Mouse (Mus musculus) hindbrain, embryonic 15.5 days (tissue): Measurements from ENCODE around the gene Zfp950. TPM values are rescaled to one million over a fixed set of nuclear protein-coding genes. Genes with fewer than 3 reads are reported as not detected.
"Not testable (repeated sequence)": the region's sequence is repeated elsewhere in the genome, so short reads cannot be mapped to it uniquely, and the experiment has no call there.

ENCODE experiments used
- ATAC-seq: fragments of 200-750 bp; cut with Nextera tagmentation; 2 replicates; pipeline ENCODE4 v1.8.0; 2017; ENCODE audit warnings: low read depth, moderate number of reproducible peaks, moderate TSS enrichment; ENCODE audit not compliant: low FRiP score
- H3K27ac ChIP-seq: fragments of 300-500 bp; sonication (generic); replicated peaks from 2 replicates; pipeline ENCODE4 v1.5.1; 2015; ENCODE audit warnings: mild to moderate bottlenecking, inconsistent platforms
- H3K27me3 ChIP-seq: fragments of 300-500 bp; sonication (generic); 2 replicates; pipeline ENCODE4 v1.6.1; 2015; ENCODE audit warnings: control low read depth, inconsistent platforms
- H3K36me3 ChIP-seq: fragments of 300-500 bp; sonication (generic); 2 replicates; pipeline ENCODE4 v1.6.1; 2015; ENCODE audit warnings: control low read depth, inconsistent platforms
- H3K4me1 ChIP-seq: fragments of 300-500 bp; sonication (generic); replicated peaks from 2 replicates; pipeline ENCODE4 v1.6.1; 2015; ENCODE audit warnings: control low read depth, inconsistent platforms
- H3K4me2 ChIP-seq: fragments of 300-500 bp; sonication (generic); 2 replicates; pipeline ENCODE4 v1.6.1; 2015; ENCODE audit warnings: moderate library complexity, mild to moderate bottlenecking, inconsistent platforms
- H3K4me3 ChIP-seq: fragments of 300-500 bp; sonication (generic); 2 replicates; pipeline ENCODE4 v1.5.1; 2015; ENCODE audit warnings: mild to moderate bottlenecking, inconsistent platforms
- H3K9ac ChIP-seq: fragments of 300-500 bp; sonication (generic); 2 replicates; pipeline ENCODE4 v1.6.1; 2015; ENCODE audit warnings: inconsistent platforms
- H3K9me3 ChIP-seq: fragments of 300-500 bp; sonication (generic); 2 replicates; pipeline ENCODE4 v1.6.1; 2016; ENCODE audit warnings: control low read depth, inconsistent platforms
- WGBS: fragments of 180-500 bp; shearing (Covaris S2); methylation state at CpG from one replicate; pipeline ENCODE4 v1.1.7; 2015; 5-methylcytosine and 5-hydroxymethylcytosine counted together
- polyA plus RNA-seq: library from polyadenylated mRNA; unstranded; fragments of >200 nt; fragmentation: Nextera tagmentation; extraction: Ambion mirVana; gene quantifications from 2 replicates; pipeline ENCODE4 v1.2.1, GENCODE M21; 2015

Zfp950 gene
- 47.7 and 56.9 TPM in 2 replicates for polyA plus RNA-seq

- Histone ChIP-seq H3K36me3 (no peaks in the 10 kb centered on the region), H3K4me2 (peak within 1 kb of the TSS; percentile 74), H3K9ac (peak within 1 kb of the TSS; percentile 66), H3K27ac (peak within 1 kb of the TSS; percentile 51), H3K9me3 (no peaks in the 10 kb centered on the region), H3K4me3 (peak within 1 kb of the TSS; percentile 78), H3K4me1 (peaks cover 15% of the 10 kb centered on the region), H3K27me3 (no peaks in the 10 kb centered on the region)
- peak; percentile 100 for ATAC-seq
- WGBS = under 1% methylated on average over 18 of the region's 18 CpGs
These were observed at the start of gene Zfp950 for GRCm38 (mm10) chr19:61140342-61141206. Gene Zfp950 (minus strand): TSS chr19:61140840.

DNA sequence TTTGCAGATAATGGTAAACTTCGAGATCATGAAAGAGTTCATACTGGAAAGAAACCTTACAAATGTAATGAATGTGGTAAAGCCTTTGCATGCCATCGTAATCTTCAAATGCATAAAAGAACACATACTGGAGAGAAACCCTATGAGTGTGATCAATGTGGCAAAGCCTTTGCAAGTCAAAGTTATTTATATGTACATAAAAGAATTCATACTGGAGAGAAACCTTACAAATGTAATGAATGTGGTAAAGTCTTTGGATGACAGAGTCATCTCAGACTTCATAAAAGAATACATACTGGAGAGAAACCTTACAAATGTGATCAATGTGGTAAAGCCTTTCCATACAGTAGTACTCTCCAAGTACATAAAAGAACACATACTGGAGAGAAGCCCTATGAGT, 43.0 kb upstream of the Zfp950 start, which contains the start of gene Gm6020:
Gene Gm6020, plus strand, starts transcription at position 301 of the 400 bp plus-strand sequence.
- WGBS = 91% methylated on average over 2 of the region's 2 CpGs
- not testable (repeated sequence) for H3K4me1 ChIP-seq, ATAC-seq, H3K4me3 ChIP-seq, H3K27me3 ChIP-seq, H3K9ac ChIP-seq, H3K27ac ChIP-seq, H3K36me3 ChIP-seq, H3K4me2 ChIP-seq
- H3K9me3 ChIP-seq = peaks cover 22% of the 10 kb centered on the region

- no peaks in the 10 kb centered on the region for H3K27me3 ChIP-seq
- ATAC-seq = no peak
- H3K9ac ChIP-seq = no peak within 1 kb of the TSS
- peak within 1 kb of the TSS; percentile 35 for H3K4me3 ChIP-seq
- peak within 1 kb of the TSS; percentile 53 for H3K4me2 ChIP-seq
- H3K9me3 ChIP-seq = no peaks in the 10 kb centered on the region
- WGBS = 31% methylated on average over 39 of the region's 39 CpGs
- no peak within 1 kb of the TSS for H3K27ac ChIP-seq
- no peaks in the 10 kb centered on the region for H3K4me1 ChIP-seq
- H3K36me3 ChIP-seq = no peaks in the 10 kb centered on the region
These were observed 35.2 kb upstream of the Zfp950 start, which contains the start of gene Gm7102 for GRCm38 (mm10) chr19:61175756-61176324. Gene Gm7102 (minus strand): TSS chr19:61176309.

DNA sequence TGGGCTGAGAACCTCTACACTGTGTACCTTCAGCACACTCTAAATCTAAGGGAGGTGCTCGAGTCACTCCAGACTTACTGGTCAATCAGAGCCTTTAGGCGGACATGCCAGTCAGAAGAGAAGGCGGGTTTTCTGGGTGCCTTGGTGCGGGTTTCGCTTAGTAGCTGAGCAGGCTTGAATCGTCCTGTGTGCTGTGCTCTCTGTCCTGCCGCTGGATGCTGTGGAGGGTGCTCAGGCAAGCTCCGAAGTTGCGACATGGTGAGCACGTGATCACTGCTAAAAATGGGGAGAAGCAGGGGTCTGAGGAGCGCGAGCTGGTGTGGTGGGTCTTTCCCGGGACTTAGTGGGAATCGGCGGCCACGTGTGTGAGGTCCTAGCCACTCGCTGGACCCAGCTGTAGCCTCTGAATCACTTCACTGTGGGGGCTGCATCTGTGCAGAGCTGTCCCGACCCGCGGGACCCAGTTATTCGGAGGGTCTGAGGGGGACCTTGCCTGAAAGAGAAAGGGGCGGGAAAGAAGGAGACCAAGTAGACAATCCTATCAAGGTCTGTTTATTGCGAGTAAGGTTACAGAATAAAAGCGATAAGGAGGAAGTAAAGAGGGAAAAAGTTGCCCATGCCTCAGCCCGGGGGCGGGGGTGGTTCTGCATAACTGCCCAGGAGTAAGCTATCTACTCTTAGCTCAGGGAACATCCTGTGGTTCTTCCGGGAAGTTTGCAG, 11.2 kb upstream of the Zfp950 start:
- Histone ChIP-seq H3K9me3 (no peaks in the 10 kb centered on the region), H3K4me3 (peak overlapping the region; percentile 43), H3K4me2 (peak overlapping the region; percentile 84), H3K27me3 (no peaks in the 10 kb centered on the region), H3K27ac (no peak overlapping the region), H3K9ac (peak overlapping the region; percentile 37), H3K4me1 (no peaks in the 10 kb centered on the region; the same call in 1 of the 2 replicates), H3K36me3 (no peaks in the 10 kb centered on the region)
- 6% methylated on average over 27 of the region's 27 CpGs for WGBS
- peak; percentile 68 for ATAC-seq

DNA sequence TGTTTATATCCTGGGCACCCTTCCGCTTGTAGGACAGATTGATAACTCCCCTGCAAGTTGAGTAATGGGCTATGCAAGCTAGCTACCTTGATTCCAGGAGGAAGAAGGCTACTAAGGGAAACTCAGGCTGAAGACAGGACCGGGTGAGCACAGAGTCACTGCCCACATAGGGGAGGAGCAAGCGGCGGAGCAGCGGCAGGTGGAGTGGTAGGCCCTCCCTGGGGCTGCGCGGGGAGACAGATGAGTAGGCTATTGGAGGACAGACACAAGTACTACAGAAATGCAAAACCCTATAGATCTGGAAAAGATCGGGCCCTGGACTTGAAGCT, 10.7 kb upstream of the Zfp950 start:
- no peaks in the 10 kb centered on the region for H3K27me3 ChIP-seq
- no peaks in the 10 kb centered on the region for H3K9me3 ChIP-seq
- no peak overlapping the region for H3K27ac ChIP-seq
- 10% methylated on average over 8 of the region's 8 CpGs for WGBS
- peak overlapping the region; percentile 37 for H3K9ac ChIP-seq
- peak; percentile 42 for ATAC-seq
- H3K4me2 ChIP-seq = peak overlapping the region; percentile 84
- H3K36me3 ChIP-seq = no peaks in the 10 kb centered on the region
- H3K4me1 ChIP-seq = no peaks in the 10 kb centered on the region; the same call in 1 of the 2 replicates
- H3K4me3 ChIP-seq = peak overlapping the region; percentile 43

DNA sequence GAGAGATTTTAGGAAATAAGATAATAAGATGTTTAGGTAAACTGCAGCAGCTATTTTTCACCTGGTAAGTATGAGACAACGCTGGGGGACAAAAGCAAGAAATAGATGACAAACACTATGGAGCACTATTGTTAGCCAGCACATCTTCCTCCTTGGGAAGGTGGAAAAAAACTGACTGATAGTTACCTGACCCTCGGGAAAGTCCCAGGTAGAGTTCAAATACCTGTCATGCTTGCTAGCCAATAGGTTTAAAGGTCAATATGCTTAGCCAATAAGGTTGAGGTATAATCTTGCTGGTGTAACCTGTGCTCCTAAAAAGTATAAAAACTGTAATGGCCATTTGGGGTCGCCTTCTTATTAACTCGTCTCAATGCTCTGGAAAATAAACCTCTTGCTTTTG, 659 bp upstream of the Zfp950 start:
- Histone ChIP-seq H3K36me3 (no peaks in the 10 kb centered on the region), H3K27ac (no peak overlapping the region), H3K9ac (peak overlapping the region; percentile 66), H3K9me3 (no peaks in the 10 kb centered on the region), H3K27me3 (no peaks in the 10 kb centered on the region), H3K4me3 (peak overlapping the region; percentile 78), H3K4me2 (peak overlapping the region; percentile 74), H3K4me1 (peaks cover 15% of the 10 kb centered on the region)
- 26% methylated on average over 4 of the region's 4 CpGs for WGBS
- no peak for ATAC-seq

DNA sequence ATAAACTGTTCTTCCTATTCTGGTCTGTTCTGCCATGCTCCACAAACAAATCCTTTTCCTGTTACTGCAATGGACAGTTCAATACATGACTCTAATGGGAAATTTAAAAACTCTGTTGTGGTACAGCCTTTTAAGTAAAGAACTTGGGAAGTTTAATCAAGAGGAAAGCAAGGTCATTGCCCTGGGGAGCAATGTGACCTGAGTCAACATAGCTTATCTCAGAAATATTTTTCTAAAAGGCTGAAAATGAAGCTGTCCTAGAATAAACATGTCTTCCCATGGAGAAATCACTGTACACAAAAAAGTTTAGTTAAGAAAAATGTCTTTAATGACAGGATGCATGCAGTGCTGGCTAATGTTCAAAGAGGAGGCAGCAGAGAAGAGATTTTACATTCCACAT, 2.0 kb downstream of the Zfp950 start:
- Histone ChIP-seq H3K4me2 (no peak overlapping the region), H3K27me3 (no peaks in the 10 kb centered on the region), H3K4me3 (no peak overlapping the region), H3K9ac (no peak overlapping the region), H3K4me1 (peaks cover 15% of the 10 kb centered on the region), H3K27ac (no peak overlapping the region), H3K36me3 (no peaks in the 10 kb centered on the region), H3K9me3 (no peaks in the 10 kb centered on the region)
- no peak for ATAC-seq

- Histone ChIP-seq H3K9ac (no peak overlapping the region), H3K27ac (no peak overlapping the region), H3K4me1 (no peaks in the 10 kb centered on the region), H3K4me3 (no peak overlapping the region), H3K9me3 (no peaks in the 10 kb centered on the region; the same call in 1 of the 2 replicates), H3K4me2 (no peak overlapping the region), H3K36me3 (peaks cover 22% of the 10 kb centered on the region), H3K27me3 (no peaks in the 10 kb centered on the region)
- ATAC-seq = no peak
- WGBS = 93% methylated on average over 10 of the region's 10 CpGs
These were observed 9.5 kb downstream of the Zfp950 start for GRCm38 (mm10) chr19:61131096-61131495.

DNA sequence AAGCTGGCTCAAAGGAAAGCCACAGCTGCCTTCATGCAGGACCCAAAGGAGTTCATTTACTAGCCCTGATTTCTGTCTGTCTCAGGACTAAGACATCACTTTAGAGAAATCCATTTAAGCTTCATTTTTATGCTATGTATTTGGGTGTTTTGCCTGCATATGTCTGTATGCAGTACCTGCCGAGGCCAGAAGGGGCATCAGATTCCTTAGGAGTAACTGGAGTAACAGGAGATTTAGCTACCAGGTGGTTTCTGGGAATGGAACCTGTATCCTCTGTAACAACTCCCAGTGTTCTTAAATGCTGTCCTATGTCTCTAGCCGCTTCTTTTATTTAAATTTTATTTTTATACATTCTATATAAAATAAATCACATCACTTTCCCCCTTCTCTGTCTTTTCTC, 30.5 kb downstream of the Zfp950 start:
- H3K9ac ChIP-seq = no peak overlapping the region
- H3K9me3 ChIP-seq = 0 out of 2 replicates have a peak, but pooled peaks cover 9% of the 10 kb centered on the region
- no peaks in the 10 kb centered on the region for H3K4me1 ChIP-seq
- H3K36me3 ChIP-seq = peaks cover 14% of the 10 kb centered on the region; the same call in 1 of the 2 replicates
- ATAC-seq = no peak
- WGBS = 56% methylated on average over 2 of the region's 2 CpGs
- no peak overlapping the region for H3K27ac ChIP-seq
- H3K4me2 ChIP-seq = no peak overlapping the region
- H3K27me3 ChIP-seq = no peaks in the 10 kb centered on the region
- H3K4me3 ChIP-seq = no peak overlapping the region

DNA sequence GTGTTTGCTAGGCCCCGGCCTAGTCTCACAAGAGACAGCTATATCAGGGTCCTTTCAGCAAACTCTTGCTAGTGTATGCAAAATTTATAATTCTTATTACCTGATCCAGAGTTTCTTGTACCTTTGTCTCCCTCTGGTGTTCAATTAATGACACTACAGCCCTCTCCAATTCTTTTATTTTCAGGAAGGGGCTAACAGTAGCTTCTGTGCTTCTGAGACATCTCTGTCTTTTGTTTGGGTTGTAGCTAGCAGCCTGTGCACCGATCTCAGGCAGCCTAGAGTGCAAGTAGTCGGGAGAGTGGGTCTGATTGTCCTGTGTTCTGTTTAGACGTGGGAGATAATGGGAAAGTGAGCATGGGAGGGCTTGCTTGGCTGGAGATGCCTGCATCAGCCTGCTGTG, 42.9 kb downstream of the Zfp950 start:
- no peak overlapping the region for H3K4me2 ChIP-seq
- no peak overlapping the region for H3K9ac ChIP-seq
- H3K9me3 ChIP-seq = no peaks in the 10 kb centered on the region
- WGBS = 23% methylated on average over 4 of the region's 4 CpGs
- H3K4me3 ChIP-seq = no peak overlapping the region
- no peaks in the 10 kb centered on the region for H3K27me3 ChIP-seq
- H3K4me1 ChIP-seq = no peaks in the 10 kb centered on the region
- no peaks in the 10 kb centered on the region for H3K36me3 ChIP-seq
- H3K27ac ChIP-seq = no peak overlapping the region
- no peak for ATAC-seq

DNA sequence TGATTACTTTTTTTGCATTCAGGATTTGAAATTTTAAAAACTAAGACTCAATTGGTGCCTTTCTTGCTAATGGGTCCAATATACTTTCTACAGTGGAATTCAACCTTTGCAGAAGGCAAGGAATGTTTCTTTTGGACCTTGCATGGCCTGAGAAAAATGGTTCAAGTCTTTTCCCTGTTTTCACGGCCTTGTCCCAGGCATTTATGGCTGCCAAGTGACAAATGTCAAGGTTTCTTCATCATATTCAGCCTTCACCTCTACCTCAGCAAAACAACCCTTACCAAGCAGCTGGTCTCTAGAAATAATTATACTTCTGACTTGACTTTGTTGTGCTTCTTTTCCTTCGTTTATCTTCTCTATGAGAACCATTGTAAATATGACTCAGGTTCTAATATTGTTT, 43.9 kb downstream of the Zfp950 start:
- no peak for ATAC-seq
- Histone ChIP-seq H3K27me3 (no peaks in the 10 kb centered on the region), H3K27ac (no peak overlapping the region), H3K4me3 (no peak overlapping the region), H3K4me1 (no peaks in the 10 kb centered on the region), H3K9ac (no peak overlapping the region), H3K36me3 (no peaks in the 10 kb centered on the region; the same call in 1 of the 2 replicates), H3K4me2 (no peak overlapping the region), H3K9me3 (no peaks in the 10 kb centered on the region)
- WGBS = 83% methylated on average over 2 of the region's 2 CpGs

DNA sequence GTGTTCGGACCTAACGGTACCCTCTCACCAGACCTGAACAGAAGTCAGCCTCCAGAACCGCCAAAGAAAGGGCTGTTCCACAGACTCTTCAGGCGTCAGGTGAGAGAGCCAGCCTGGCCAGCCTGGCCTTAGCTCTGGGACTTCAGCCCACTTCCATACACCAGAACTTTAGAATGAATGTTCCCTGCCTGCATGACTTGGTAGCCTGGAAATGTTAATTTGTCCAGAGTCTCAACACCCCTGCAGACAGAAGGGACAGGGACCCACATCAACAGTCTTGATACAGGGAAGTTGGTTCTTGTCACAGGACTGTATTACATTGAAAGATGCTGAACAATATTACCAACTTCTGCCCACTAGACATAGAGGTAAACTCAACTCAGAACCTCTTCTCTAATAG, 50.1 kb downstream of the Zfp950 start:
- peaks cover 16% of the 10 kb centered on the region; the same call in 1 of the 2 replicates for H3K36me3 ChIP-seq

More for the DNA sequence above, 50.1 kb downstream of the Zfp950 start:
- Histone ChIP-seq H3K27ac (no peak overlapping the region), H3K27me3 (no peaks in the 10 kb centered on the region), H3K4me3 (no peak overlapping the region), H3K9me3 (no peaks in the 10 kb centered on the region), H3K9ac (no peak overlapping the region), H3K4me1 (no peaks in the 10 kb centered on the region), H3K4me2 (no peak overlapping the region)
- 93% methylated on average over 4 of the region's 4 CpGs for WGBS
- no peak for ATAC-seq
